Mouse (Mus musculus): ENCODE data around the gene Ube2d1.

The Ube2d1 gene

DNA sequence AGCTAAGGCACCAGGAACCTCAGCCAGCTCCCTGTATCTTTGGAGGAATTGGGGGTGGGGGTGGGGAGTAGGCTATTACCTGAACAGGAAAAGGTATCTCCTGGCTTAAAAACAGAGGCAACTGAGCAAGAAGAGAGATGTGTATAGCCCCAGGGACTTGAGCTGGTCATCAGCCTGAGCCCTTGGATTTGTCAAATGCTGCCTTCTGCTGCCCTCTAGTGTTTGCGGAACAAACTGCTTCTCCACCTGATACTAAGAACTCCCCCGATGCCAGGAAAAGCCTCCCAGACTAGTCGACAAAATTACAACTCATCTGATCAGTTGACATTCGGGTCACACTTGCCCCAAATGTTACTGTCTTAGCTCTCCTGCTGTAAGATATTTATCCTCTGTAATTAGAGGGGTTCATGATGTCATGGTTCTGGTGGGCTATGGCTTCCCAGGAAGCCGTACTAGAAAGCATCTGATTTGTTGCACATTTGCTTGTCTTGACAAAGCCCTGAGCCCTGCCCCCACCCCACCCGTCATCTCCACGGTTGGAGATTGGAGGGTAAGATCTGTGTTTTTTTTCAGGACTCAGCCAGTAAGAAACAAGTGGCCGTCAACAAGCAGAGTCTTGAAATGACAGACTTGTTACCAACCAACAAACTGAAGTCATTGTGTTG is 66.7 kb downstream of the Ube2d1 start:
- DNase-seq, result peak; percentile 86

GRCm38 (mm10) chr10:71215996-71216395 is 69.1 kb downstream of the Ube2d1 start:
- no peak for DNase-seq

All from retina, postnatal 1 day (tissue).